Mouse (Mus musculus): ENCODE results near the gene Pip5kl1. TPM values are rescaled to one million over a fixed set of nuclear protein-coding genes. Genes with fewer than 3 reads are reported as not detected.

Pip5kl1 gene
- polyA plus RNA-seq, 1 experiment, result 39.7 TPM

GRCm38 (mm10) chr2:32607262-32607947, 32.8 kb downstream of the Pip5kl1 start:
- Histone ChIP-seq H3K27me3 (ENCODE audit: control insufficient read depth, insufficient read depth, low read length) (peaks cover 2% of the 10 kb centered on the region; the same call in 1 of the 2 replicates), H3K4me3 (ENCODE audit: control insufficient read depth, low read depth, low read length) (peak overlapping the region; percentile 82), H3K36me3 (ENCODE audit: control insufficient read depth, insufficient read depth, low read length) (no peaks in the 10 kb centered on the region), H3K4me1 (ENCODE audit: control insufficient read depth, insufficient read depth, low read length) (peaks cover 42% of the 10 kb centered on the region), H3K27ac (ENCODE audit: control insufficient read depth, insufficient read depth, low read depth, low read length) (peak overlapping the region; percentile 83)
- TF ChIP-seq POLR2A (IDR thresholded peaks at IDR 0.05; ENCODE audit: control insufficient read depth, low read depth, low read length) (peak; percentile 40; the same call in 1 of the 2 replicates), CTCF (IDR thresholded peaks at IDR 0.05; ENCODE audit: control insufficient read depth, insufficient read depth, insufficient replicate concordance, low read depth, low read length) (no peak)

GRCm38 (mm10) chr2:32608141-32608777, 33.7 kb downstream of the Pip5kl1 start:
- Histone ChIP-seq H3K27me3 (ENCODE audit: control insufficient read depth, insufficient read depth, low read length) (peaks cover 2% of the 10 kb centered on the region; the same call in 1 of the 2 replicates), H3K36me3 (ENCODE audit: control insufficient read depth, insufficient read depth, low read length) (no peaks in the 10 kb centered on the region), H3K27ac (ENCODE audit: control insufficient read depth, insufficient read depth, low read depth, low read length) (peak overlapping the region; percentile 90), H3K4me3 (ENCODE audit: control insufficient read depth, low read depth, low read length) (peak overlapping the region; percentile 82), H3K4me1 (ENCODE audit: control insufficient read depth, insufficient read depth, low read length) (peaks cover 39% of the 10 kb centered on the region)
- TF ChIP-seq CTCF (IDR thresholded peaks at IDR 0.05; ENCODE audit: control insufficient read depth, insufficient read depth, insufficient replicate concordance, low read depth, low read length) (no peak), POLR2A (IDR thresholded peaks at IDR 0.05; ENCODE audit: control insufficient read depth, low read depth, low read length) (no peak)

- peak overlapping the region; percentile 44 for H3K4me3 ChIP-seq (ENCODE audit: control insufficient read depth, low read depth, low read length)
- H3K4me1 ChIP-seq (ENCODE audit: control insufficient read depth, insufficient read depth, low read length), result peaks cover 39% of the 10 kb centered on the region
- peak overlapping the region; percentile 90 for H3K27ac ChIP-seq (ENCODE audit: control insufficient read depth, insufficient read depth, low read depth, low read length)
- no peaks in the 10 kb centered on the region for H3K36me3 ChIP-seq (ENCODE audit: control insufficient read depth, insufficient read depth, low read length)
- H3K27me3 ChIP-seq (ENCODE audit: control insufficient read depth, insufficient read depth, low read length), result peaks cover 2% of the 10 kb centered on the region; the same call in 1 of the 2 replicates
- no peak for TF ChIP-seq POLR2A (IDR thresholded peaks at IDR 0.05; ENCODE audit: control insufficient read depth, low read depth, low read length)
- TF ChIP-seq CTCF (IDR thresholded peaks at IDR 0.05; ENCODE audit: control insufficient read depth, insufficient read depth, insufficient replicate concordance, low read depth, low read length), result no peak
Measured at GRCm38 (mm10) chr2:32608778-32609435, 34.3 kb downstream of the Pip5kl1 start.

DNA sequence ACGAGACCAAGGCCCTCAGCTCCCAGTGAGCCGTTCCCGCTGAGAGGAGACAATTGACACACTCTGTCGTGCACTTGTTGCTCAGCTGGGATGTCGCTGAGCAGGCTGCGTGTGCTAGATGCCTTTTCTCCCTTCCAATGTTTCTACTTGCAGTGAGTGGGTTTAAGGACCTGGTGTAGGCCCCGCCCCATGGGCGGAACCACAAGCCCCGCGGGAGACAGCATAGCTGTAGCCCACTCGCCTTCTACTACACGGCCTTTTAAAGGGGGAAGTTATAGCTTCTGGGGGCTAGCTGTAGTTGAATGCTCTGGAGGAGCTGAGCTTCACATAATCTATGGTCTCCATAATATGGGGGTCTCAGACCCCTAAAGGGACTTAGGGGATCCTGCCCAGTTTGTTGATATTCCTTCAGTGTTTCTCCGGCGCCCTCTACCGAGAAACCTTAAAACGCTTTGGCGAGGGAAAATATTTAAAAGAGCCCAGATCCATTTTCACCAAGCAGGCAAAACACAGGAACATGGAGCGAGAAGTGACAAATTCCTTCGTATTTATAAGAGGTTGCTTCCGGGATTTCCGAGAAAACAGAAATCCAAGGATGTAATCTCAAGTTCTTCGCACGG, 36.1 kb downstream of the Pip5kl1 start:
- H3K36me3 ChIP-seq (ENCODE audit: control insufficient read depth, insufficient read depth, low read length), result no peaks in the 10 kb centered on the region
- H3K4me1 ChIP-seq (ENCODE audit: control insufficient read depth, insufficient read depth, low read length), result peaks cover 46% of the 10 kb centered on the region
- H3K4me3 ChIP-seq (ENCODE audit: control insufficient read depth, low read depth, low read length), result no peak overlapping the region
- peaks cover 2% of the 10 kb centered on the region; the same call in 1 of the 2 replicates for H3K27me3 ChIP-seq (ENCODE audit: control insufficient read depth, insufficient read depth, low read length)
- no peak overlapping the region; the same call in 1 of the 2 replicates for H3K27ac ChIP-seq (ENCODE audit: control insufficient read depth, insufficient read depth, low read depth, low read length)
- TF ChIP-seq CTCF (IDR thresholded peaks at IDR 0.05; ENCODE audit: control insufficient read depth, insufficient read depth, insufficient replicate concordance, low read depth, low read length), result no peak

GRCm38 (mm10) chr2:32612274-32612673, 37.7 kb downstream of the Pip5kl1 start:
- no peaks in the 10 kb centered on the region for H3K36me3 ChIP-seq (ENCODE audit: control insufficient read depth, insufficient read depth, low read length)
- no peak overlapping the region for H3K27ac ChIP-seq (ENCODE audit: control insufficient read depth, insufficient read depth, low read depth, low read length)
- H3K4me1 ChIP-seq (ENCODE audit: control insufficient read depth, insufficient read depth, low read length), result peaks cover 37% of the 10 kb centered on the region
- no peak for TF ChIP-seq POLR2A (IDR thresholded peaks at IDR 0.05; ENCODE audit: control insufficient read depth, low read depth, low read length)
- TF ChIP-seq CTCF (IDR thresholded peaks at IDR 0.05; ENCODE audit: control insufficient read depth, insufficient read depth, insufficient replicate concordance, low read depth, low read length), result no peak
- peaks cover 2% of the 10 kb centered on the region; the same call in 1 of the 2 replicates for H3K27me3 ChIP-seq (ENCODE audit: control insufficient read depth, insufficient read depth, low read length)
- H3K4me3 ChIP-seq (ENCODE audit: control insufficient read depth, low read depth, low read length), result peak overlapping the region; percentile 52

DNA sequence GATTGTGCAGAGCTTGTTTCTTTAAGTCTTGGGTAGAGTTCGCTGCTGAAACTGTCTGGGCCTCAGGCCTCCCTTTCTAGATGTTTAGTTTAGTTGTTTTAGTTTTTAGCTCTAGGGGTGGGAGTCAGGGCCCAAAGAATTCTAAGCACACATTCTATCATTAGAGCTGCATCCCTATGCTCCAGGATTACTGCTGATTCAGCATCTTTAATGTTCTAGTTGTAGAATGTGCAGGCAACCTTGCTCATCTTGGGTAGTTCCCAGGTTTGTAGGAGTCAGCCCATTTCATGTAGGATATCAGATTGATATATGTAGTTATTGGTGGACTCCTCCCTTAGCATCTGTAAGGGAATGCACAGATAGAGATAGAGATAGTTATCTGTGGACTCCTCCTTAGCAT, 42.5 kb downstream of the Pip5kl1 start:
- Histone ChIP-seq H3K27ac (ENCODE audit: control insufficient read depth, insufficient read depth, low read depth, low read length) (no peak overlapping the region), H3K4me1 (ENCODE audit: control insufficient read depth, insufficient read depth, low read length) (peaks cover 26% of the 10 kb centered on the region), H3K27me3 (ENCODE audit: control insufficient read depth, insufficient read depth, low read length) (no peaks in the 10 kb centered on the region), H3K36me3 (ENCODE audit: control insufficient read depth, insufficient read depth, low read length) (no peaks in the 10 kb centered on the region), H3K4me3 (ENCODE audit: control insufficient read depth, low read depth, low read length) (no peak overlapping the region)
- no peak for TF ChIP-seq POLR2A (IDR thresholded peaks at IDR 0.05; ENCODE audit: control insufficient read depth, low read depth, low read length)
- TF ChIP-seq CTCF (IDR thresholded peaks at IDR 0.05; ENCODE audit: control insufficient read depth, insufficient read depth, insufficient replicate concordance, low read depth, low read length), result no peak

DNA sequence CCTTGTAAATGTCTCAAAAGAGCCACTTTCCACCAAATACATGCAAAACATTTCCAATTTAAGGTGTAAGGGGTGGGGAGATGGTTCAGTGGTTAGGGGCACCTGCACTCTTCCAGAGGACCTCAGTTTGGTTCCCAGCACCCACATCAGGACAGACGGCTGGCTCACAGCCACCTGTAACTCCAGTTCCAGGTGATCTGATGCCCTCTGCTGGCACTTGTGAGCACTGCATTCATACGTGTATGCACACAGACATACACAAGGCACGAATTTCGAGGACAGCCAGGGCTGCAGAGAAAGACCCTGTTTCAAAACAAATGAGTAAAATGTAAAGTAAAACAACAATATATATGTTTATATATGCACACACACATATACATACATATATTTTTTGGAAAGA, 43.0 kb downstream of the Pip5kl1 start:
- TF ChIP-seq POLR2A (IDR thresholded peaks at IDR 0.05; ENCODE audit: control insufficient read depth, low read depth, low read length), result no peak
- peak; percentile 67; the same call in 1 of the 2 replicates for TF ChIP-seq CTCF (IDR thresholded peaks at IDR 0.05; ENCODE audit: control insufficient read depth, insufficient read depth, insufficient replicate concordance, low read depth, low read length)
- Histone ChIP-seq H3K4me3 (ENCODE audit: control insufficient read depth, low read depth, low read length) (no peak overlapping the region), H3K4me1 (ENCODE audit: control insufficient read depth, insufficient read depth, low read length) (peaks cover 24% of the 10 kb centered on the region), H3K36me3 (ENCODE audit: control insufficient read depth, insufficient read depth, low read length) (no peaks in the 10 kb centered on the region), H3K27me3 (ENCODE audit: control insufficient read depth, insufficient read depth, low read length) (no peaks in the 10 kb centered on the region), H3K27ac (ENCODE audit: control insufficient read depth, insufficient read depth, low read depth, low read length) (no peak overlapping the region)
